Mouse (Mus musculus): ENCODE measurements around the gene Odf2.

GRCm38 (mm10) chr2:29922011-29922410, 33.0 kb downstream of the Odf2 start:
- TF ChIP-seq CTCF (IDR thresholded peaks at IDR 0.05; ENCODE audit: low read depth) (no peak), EP300 (IDR thresholded peaks at IDR 0.05; ENCODE audit: low read depth) (no peak)
